ENCODE assay signal across 20 mouse cellular contexts in the genomic region with DNA sequence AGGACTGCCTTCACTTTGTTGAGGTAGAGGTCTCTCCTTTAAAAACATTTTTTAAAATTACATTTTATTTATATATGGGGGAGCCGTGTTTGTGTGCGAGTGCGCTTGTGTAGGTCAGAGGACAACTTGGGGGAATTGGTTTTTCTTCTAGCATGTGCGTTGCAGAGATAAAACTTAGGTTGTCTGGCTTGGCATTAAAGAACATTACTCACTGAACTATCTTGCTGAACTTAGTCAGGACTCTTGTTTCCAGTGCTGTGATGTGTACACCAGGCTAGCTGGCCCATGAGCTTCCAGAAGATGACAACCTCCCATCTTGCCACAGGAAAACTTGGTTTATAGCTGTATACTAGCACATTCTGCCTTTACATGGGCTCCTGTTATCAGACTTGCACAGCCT.
"Had no signal": no experiment of that assay in that cellular context is flagged by ENCODE, and none has a peak within 500 bp of the region (broad histone marks: within the 10 kb centered on the region; RNA-seq: fewer than 3 reads in every experiment).

No protein-coding gene starts in this region.

- H3K9me3 ChIP-seq: megakaryocyte, embryonic 14.5 days; midbrain, embryonic 10.5 days; midbrain, embryonic 13.5 days; neural tube, embryonic 13.5 days; neural tube, embryonic 15.5 days had no signal

- H3K9ac ChIP-seq: liver, embryonic 14.5 days; lung, embryonic 14.5 days; midbrain, embryonic 13.5 days; neural tube, embryonic 13.5 days; neural tube, embryonic 15.5 days had no signal

- ATAC-seq: midbrain, embryonic 13.5 days; midbrain, embryonic 16.5 days had no signal

- DNase-seq: lung, adult 18-20 months; lung, embryonic 14.5 days; lung, postnatal 10 days; lung, postnatal 4 days; retina, postnatal 1 day; right cerebral cortex, adult 18-20 months; right cerebral cortex, postnatal 25 days; right cerebral cortex, postnatal 4 days; spleen, adult 18-20 months; thymus, adult 18-20 months; thymus, postnatal 14 days; thymus, postnatal 36 days had no signal

- H3K27me3 ChIP-seq: megakaryocyte, embryonic 14.5 days; midbrain, embryonic 13.5 days; neural tube, embryonic 13.5 days; neural tube, embryonic 15.5 days had no signal

- H3K4me3 ChIP-seq: megakaryocyte, embryonic 14.5 days; midbrain, embryonic 10.5 days; midbrain, embryonic 13.5 days; myocyte; neural tube, embryonic 13.5 days; neural tube, embryonic 15.5 days had no signal

- H3K4me1 ChIP-seq: midbrain, embryonic 10.5 days had no signal

- H3K27ac ChIP-seq: liver, embryonic 14.5 days; midbrain, embryonic 10.5 days; midbrain, embryonic 13.5 days; neural tube, embryonic 13.5 days; neural tube, embryonic 15.5 days had no signal

- H3K4me2 ChIP-seq: lung, embryonic 14.5 days; midbrain, embryonic 13.5 days; neural tube, embryonic 13.5 days; neural tube, embryonic 15.5 days had no signal
